Mouse (Mus musculus) lung, postnatal 0 days (tissue): ENCODE data around the gene Stk10.

Experiments used
- CTCF ChIP-seq: IDR thresholded peaks from 2 replicates; pipeline ENCODE4 v1.5.1; 2016; ENCODE audit warnings: antibody characterized with exemption, mild to moderate bottlenecking
- EP300 ChIP-seq: IDR thresholded peaks from 2 replicates; pipeline ENCODE4 v1.6.1; 2016; ENCODE audit warnings: antibody characterized with exemption, mild to moderate bottlenecking, control low read depth

DNA sequence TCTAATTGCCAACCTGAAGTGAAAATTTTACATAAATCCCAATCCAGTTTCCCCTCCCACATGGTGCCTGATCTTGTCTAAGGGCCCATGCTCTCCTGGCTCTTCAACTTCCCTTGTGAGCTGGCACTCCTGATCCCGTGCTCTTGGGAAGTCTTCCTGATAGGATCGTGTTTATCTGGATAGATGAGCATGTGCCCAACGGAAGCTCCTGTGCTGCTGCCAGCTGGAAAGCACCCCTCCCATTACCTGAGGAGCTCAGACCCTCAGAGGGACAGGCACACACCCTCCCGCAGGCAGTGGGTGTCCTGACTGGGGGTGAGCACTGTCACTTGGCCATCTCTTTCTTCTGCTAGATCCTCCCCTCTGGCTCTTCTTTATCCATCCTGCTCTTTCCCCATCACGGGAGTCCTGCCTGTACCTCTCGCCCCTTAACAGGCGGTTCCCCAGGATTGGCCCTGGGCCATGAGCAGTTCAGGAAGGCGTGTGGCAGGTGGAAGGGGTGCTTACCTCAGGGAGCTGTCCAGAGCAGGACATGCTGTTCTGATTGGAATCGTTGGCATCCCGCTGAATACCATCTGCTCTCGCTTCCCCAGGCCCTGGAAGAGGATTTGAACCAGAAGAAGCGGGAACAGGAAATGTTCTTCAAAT is 88.8 kb downstream of the Stk10 start:
- no peak for TF ChIP-seq CTCF
- no peak for TF ChIP-seq EP300
